Mouse (Mus musculus) embryo, embryonic 10.5 days (tissue): ENCODE results near the gene Ngrn.

Source experiments
- DNase-seq: peaks from one replicate; pipeline ENCODE4 v3.0.0-alpha.2; 2015; ENCODE audit warnings: low spot score

Gene Ngrn

GRCm38 (mm10) chr7:80260625-80261371 is at the start of gene Ngrn:
Ngrn (plus strand) TSS chr7:80261215.
- peak; percentile 95 for DNase-seq

- DNase-seq = no peak
Observed at GRCm38 (mm10) chr7:80213604-80214003, 47.4 kb upstream of the Ngrn start.

- no peak for DNase-seq
Observed at GRCm38 (mm10) chr7:80214459-80214858, 46.6 kb upstream of the Ngrn start.

GRCm38 (mm10) chr7:80215398-80215797 is 45.6 kb upstream of the Ngrn start:
- peak; percentile 87 for DNase-seq

GRCm38 (mm10) chr7:80216566-80216965 is 44.4 kb upstream of the Ngrn start:
- DNase-seq = no peak

- DNase-seq = no peak
Observed at GRCm38 (mm10) chr7:80218666-80219065, 42.3 kb upstream of the Ngrn start.

- DNase-seq = no peak
Observed at GRCm38 (mm10) chr7:80220237-80220797, 40.7 kb upstream of the Ngrn start.

GRCm38 (mm10) chr7:80221179-80221750 is 39.8 kb upstream of the Ngrn start:
- no peak for DNase-seq

GRCm38 (mm10) chr7:80227065-80227464 is 34.0 kb upstream of the Ngrn start:
- no peak for DNase-seq

- no peak for DNase-seq
Observed at GRCm38 (mm10) chr7:80230196-80230595, 30.8 kb upstream of the Ngrn start.

GRCm38 (mm10) chr7:80231971-80232488 is 29.0 kb upstream of the Ngrn start:
- DNase-seq = peak; percentile 57

GRCm38 (mm10) chr7:80232489-80233029 is 28.5 kb upstream of the Ngrn start, which contains the start of the genes Cib1 and Gdpgp1:
Cib1 (minus strand) TSS chr7:80232813.
Gdpgp1 (plus strand) TSS chr7:80232865.
- peak; percentile 99 for DNase-seq

GRCm38 (mm10) chr7:80233799-80234198 is 27.2 kb upstream of the Ngrn start:
- DNase-seq = no peak

- DNase-seq = no peak
Observed at GRCm38 (mm10) chr7:80238542-80238941, 22.5 kb upstream of the Ngrn start.

GRCm38 (mm10) chr7:80241661-80242060 is 19.4 kb upstream of the Ngrn start:
- DNase-seq = no peak

- no peak for DNase-seq
Observed at GRCm38 (mm10) chr7:80244851-80245250, 16.2 kb upstream of the Ngrn start.

GRCm38 (mm10) chr7:80246148-80246721 is 14.8 kb upstream of the Ngrn start, which contains the start of gene Ttll13:
Ttll13 (plus strand) TSS chr7:80246376.
- peak; percentile 99 for DNase-seq

GRCm38 (mm10) chr7:80246859-80247258 is 14.2 kb upstream of the Ngrn start:
- DNase-seq = no peak

GRCm38 (mm10) chr7:80252437-80252836 is 8.6 kb upstream of the Ngrn start:
- DNase-seq = no peak

GRCm38 (mm10) chr7:80252886-80253285 is 8.1 kb upstream of the Ngrn start:
- no peak for DNase-seq

GRCm38 (mm10) chr7:80255981-80256380 is 5.0 kb upstream of the Ngrn start:
- no peak for DNase-seq

- no peak for DNase-seq
Observed at GRCm38 (mm10) chr7:80257706-80258105, 3.3 kb upstream of the Ngrn start.
